Mouse (Mus musculus) small intestine, adult 2 months (tissue): Measurements from ENCODE around the gene Kcnd3. TPM values are rescaled to one million over a fixed set of nuclear protein-coding genes. Genes with fewer than 3 reads are reported as not detected.

ENCODE experiments used
- H3K27ac ChIP-seq: fragments of 200-500 bp; 2 replicates; pipeline ENCODE4 v1.5.1; 2012; ENCODE audit warnings: low read depth, low read length, control low read depth, inconsistent platforms; ENCODE audit not compliant: insufficient read depth
- H3K27me3 ChIP-seq: fragments of 200-500 bp; 2 replicates; pipeline ENCODE4 v1.6.1; 2012; ENCODE audit warnings: mild to moderate bottlenecking, moderate library complexity, low read length, inconsistent platforms; ENCODE audit not compliant: control insufficient read depth, insufficient read depth
- H3K36me3 ChIP-seq: fragments of 200-500 bp; 2 replicates; pipeline ENCODE4 v1.6.1; 2012; ENCODE audit warnings: mild to moderate bottlenecking, low read length, control low read depth, inconsistent platforms; ENCODE audit not compliant: control insufficient read depth, insufficient read depth
- H3K4me1 ChIP-seq: fragments of 200-500 bp; 2 replicates; pipeline ENCODE4 v1.6.1; 2012; ENCODE audit warnings: low read length, inconsistent platforms, mixed read lengths; ENCODE audit not compliant: control insufficient read depth, insufficient read depth, insufficient read length
- H3K4me3 ChIP-seq: fragments of 200-500 bp; 2 replicates; pipeline ENCODE4 v1.5.1; 2012; ENCODE audit warnings: low read depth, mild to moderate bottlenecking, control low read depth, inconsistent platforms, low read length, moderate library complexity
- CTCF ChIP-seq: fragments of 200-500 bp; IDR thresholded peaks from 2 replicates; pipeline ENCODE4 v1.5.1; 2012; ENCODE audit warnings: low read depth, mild to moderate bottlenecking, control low read depth, inconsistent platforms, low read length, moderate library complexity, mixed read lengths; ENCODE audit not compliant: insufficient replicate concordance, insufficient read length; ENCODE audit errors: extremely low read depth
- POLR2A ChIP-seq: fragments of 200-500 bp; IDR thresholded peaks from 2 replicates; pipeline ENCODE4 v1.6.1; 2012; ENCODE audit warnings: low read depth, mild to moderate bottlenecking, control low read depth, inconsistent platforms, low read length, moderate library complexity
- whole genome bisulfite sequencing: fragments of 180-500 bp; shearing (Covaris S2); methylation state at CpG from one replicate; pipeline ENCODE4 v1.1.7; 2018; 5-methylcytosine and 5-hydroxymethylcytosine counted together
- polyA plus RNA-seq: library from polyadenylated mRNA; depleted of rRNA; stranded (reverse); fragments of >200 nt; gene quantifications from 2 replicates; pipeline ENCODE4 v1.2.3, GENCODE M21; 2012

Gene Kcnd3
- polyA plus RNA-seq, 1 experiment: 1.5 TPM

- Histone ChIP-seq H3K27ac (no peak overlapping the region), H3K27me3 (no peaks in the 10 kb centered on the region), H3K36me3 (no peaks in the 10 kb centered on the region), H3K4me3 (no peak overlapping the region), H3K4me1 (no peaks in the 10 kb centered on the region)
- WGBS: 80% methylated on average over 7 of the region's 7 CpGs
- no peak for TF ChIP-seq CTCF
Observed at GRCm38 (mm10) chr3:105611531-105612422, 159.6 kb downstream of the Kcnd3 start.

- whole genome bisulfite sequencing: 73% methylated on average over 4 of the region's 4 CpGs
Observed at GRCm38 (mm10) chr3:105612423-105612814, 160.3 kb downstream of the Kcnd3 start.

GRCm38 (mm10) chr3:105616861-105617743, 165.0 kb downstream of the Kcnd3 start:
- no peak overlapping the region for H3K27ac ChIP-seq
- 82% methylated on average over 2 of the region's 2 CpGs for WGBS
- TF ChIP-seq CTCF: no peak

More at GRCm38 (mm10) chr3:105612423-105612814, 160.3 kb downstream of the Kcnd3 start:
- H3K4me1 ChIP-seq: no peaks in the 10 kb centered on the region
- TF ChIP-seq CTCF (no peak), POLR2A (no peak)
- no peak overlapping the region for H3K27ac ChIP-seq
- no peaks in the 10 kb centered on the region for H3K36me3 ChIP-seq
- no peak overlapping the region for H3K4me3 ChIP-seq
- H3K27me3 ChIP-seq: no peaks in the 10 kb centered on the region

GRCm38 (mm10) chr3:105621154-105621553, 169.0 kb downstream of the Kcnd3 start:
- Histone ChIP-seq H3K4me1 (no peaks in the 10 kb centered on the region), H3K27me3 (no peaks in the 10 kb centered on the region), H3K36me3 (no peaks in the 10 kb centered on the region), H3K4me3 (no peak overlapping the region), H3K27ac (no peak overlapping the region)
- no peak for TF ChIP-seq CTCF
- no peak for TF ChIP-seq POLR2A
- WGBS: 71% methylated on average over 8 of the region's 8 CpGs

More at GRCm38 (mm10) chr3:105616861-105617743, 165.0 kb downstream of the Kcnd3 start:
- Histone ChIP-seq H3K4me3 (no peak overlapping the region), H3K4me1 (no peaks in the 10 kb centered on the region), H3K27me3 (no peaks in the 10 kb centered on the region), H3K36me3 (no peaks in the 10 kb centered on the region)

GRCm38 (mm10) chr3:105623137-105623536, 171.0 kb downstream of the Kcnd3 start:
- Histone ChIP-seq H3K4me3 (no peak overlapping the region), H3K4me1 (no peaks in the 10 kb centered on the region), H3K27ac (no peak overlapping the region), H3K27me3 (no peaks in the 10 kb centered on the region), H3K36me3 (no peaks in the 10 kb centered on the region)
- TF ChIP-seq CTCF (no peak), POLR2A (no peak)
- WGBS: 65% methylated on average over 4 of the region's 4 CpGs

- Histone ChIP-seq H3K27me3 (no peaks in the 10 kb centered on the region), H3K4me1 (no peaks in the 10 kb centered on the region), H3K36me3 (no peaks in the 10 kb centered on the region), H3K27ac (no peak overlapping the region), H3K4me3 (no peak overlapping the region)
- WGBS: 89% methylated on average over 2 of the region's 2 CpGs
- no peak for TF ChIP-seq POLR2A
- TF ChIP-seq CTCF: no peak
Observed at GRCm38 (mm10) chr3:105625961-105626360, 173.8 kb downstream of the Kcnd3 start.

GRCm38 (mm10) chr3:105627258-105627657, 175.1 kb downstream of the Kcnd3 start:
- 61% methylated on average over 6 of the region's 6 CpGs for WGBS
- TF ChIP-seq CTCF (no peak), POLR2A (no peak)
- H3K27me3 ChIP-seq: no peaks in the 10 kb centered on the region
- no peak overlapping the region for H3K4me3 ChIP-seq
- no peak overlapping the region for H3K27ac ChIP-seq
- H3K4me1 ChIP-seq: no peaks in the 10 kb centered on the region
- H3K36me3 ChIP-seq: no peaks in the 10 kb centered on the region
